Mouse (Mus musculus): ENCODE data around the gene Stk16.

Stk16 gene

DNA sequence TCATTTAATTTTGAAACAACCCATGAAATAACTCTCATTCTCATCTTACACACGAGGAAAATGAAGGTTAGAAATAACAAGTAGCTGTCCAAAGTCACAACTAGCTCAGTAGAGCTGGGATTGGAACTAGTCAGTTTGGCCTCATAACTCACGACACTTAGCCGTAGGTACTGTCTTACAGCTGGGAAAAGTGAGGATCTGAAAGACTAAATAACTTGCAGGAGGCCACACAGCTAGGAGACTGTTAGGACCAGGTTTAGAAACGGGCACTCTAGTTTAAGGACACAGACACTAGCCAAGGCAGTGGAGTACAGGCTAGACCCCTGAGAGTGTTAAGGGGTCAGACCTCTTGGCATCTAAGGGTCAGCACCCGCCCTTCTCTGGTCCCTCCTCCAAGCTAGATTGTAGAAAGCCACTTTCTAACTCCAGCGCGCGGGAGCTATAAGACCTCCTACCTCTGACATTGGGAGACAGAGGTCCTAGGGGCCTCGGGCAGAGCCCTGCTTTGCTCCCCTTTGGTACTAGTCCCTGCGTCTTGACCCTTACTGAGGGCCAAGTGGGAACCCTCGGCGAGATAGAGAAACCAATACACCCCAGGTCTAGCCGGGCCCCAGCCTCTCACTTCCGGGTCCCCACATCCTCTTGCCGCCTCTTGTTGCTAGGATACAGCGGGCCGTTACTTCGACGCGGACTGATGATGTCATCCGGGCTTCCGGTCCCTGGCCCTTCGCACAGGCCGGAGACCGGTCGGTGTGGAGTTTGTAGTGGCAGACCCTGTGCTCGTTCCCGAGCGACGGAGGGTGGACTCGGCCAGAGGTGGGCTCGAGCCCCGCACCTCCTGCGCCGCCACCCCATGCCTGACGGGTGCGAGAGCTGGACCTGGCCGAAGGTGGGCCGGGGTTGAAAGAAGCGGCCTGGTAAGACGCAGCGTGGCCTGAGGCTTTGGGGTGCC is at the start of gene Stk16, which contains the start of gene Glb1l:
Stk16 (plus strand) TSS at position 703 of the 952 bp plus-strand sequence.
Glb1l (minus strand) TSS at position 678 of the 952 bp plus-strand sequence.
- DNase-seq (ENCODE audit: extremely low read depth, low read depth, low spot score): no peak

DNA sequence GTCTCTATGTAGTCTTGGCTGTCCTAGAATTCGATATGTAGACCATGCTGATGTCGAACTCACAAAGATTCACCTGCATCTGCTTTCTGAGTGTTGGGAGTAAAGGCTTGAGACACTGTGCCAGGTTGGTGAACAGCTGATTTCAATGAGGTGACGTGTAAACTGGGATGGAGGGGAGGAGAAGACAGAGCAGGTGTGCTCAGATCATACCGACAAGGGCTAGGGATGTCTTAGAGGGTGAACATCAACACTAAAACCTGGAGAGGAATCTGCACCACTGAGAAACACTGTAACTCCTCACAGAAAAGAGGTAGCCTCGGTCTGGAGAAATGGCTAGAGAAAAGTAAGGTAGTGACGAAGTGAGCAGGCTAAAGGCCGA is 42.6 kb upstream of the Stk16 start:
- no peak for DNase-seq (ENCODE audit: extremely low read depth, low read depth, low spot score)

GRCm38 (mm10) chr1:75168472-75169464 is 41.9 kb upstream of the Stk16 start, which contains the start of gene Zfand2b:
TSS of gene Zfand2b (plus strand) at chr1:75168646.
- peak; percentile 72 for DNase-seq (ENCODE audit: extremely low read depth, low read depth, low spot score)

DNA sequence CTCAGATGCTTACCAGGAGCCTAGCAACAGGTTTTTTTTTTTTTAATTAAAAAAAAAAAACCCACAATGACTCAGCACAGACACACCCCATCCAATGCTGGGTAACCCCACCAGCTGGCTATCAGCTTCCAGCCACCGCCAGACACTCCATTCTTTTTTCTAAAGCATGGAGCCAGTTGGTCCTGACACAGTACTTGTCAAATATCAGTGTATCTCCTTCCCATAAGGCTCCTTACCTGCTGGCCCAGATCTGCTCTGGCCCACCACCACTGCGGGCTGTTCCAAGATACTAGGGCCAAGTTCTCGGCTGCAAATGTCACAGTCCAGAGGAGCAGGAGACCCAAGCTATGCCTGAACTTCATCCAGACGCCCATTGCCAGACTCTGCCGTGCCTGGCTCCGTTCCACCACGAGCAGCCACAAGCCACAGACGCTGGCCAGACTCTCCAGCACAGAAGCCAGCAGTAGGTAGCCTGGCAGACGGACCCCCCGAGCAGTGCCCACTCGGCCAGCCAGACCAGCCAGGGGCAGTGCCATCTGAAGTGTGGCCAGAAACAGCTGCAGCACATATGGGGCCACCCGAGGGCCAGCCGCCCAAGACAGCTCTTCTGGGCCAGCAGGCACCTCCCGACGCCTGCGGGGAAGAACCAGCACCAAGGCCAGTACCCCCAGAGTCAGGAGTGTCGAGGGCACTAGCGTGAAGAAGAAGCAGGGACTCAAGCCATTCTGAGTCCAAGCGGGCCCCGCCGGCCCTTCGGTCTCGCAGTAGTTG is 31.1 kb upstream of the Stk16 start:
- no peak for DNase-seq (ENCODE audit: extremely low read depth, low read depth, low spot score)

GRCm38 (mm10) chr1:75180105-75180590 is 30.5 kb upstream of the Stk16 start, which contains the start of gene Abcb6:
TSS of gene Abcb6 (minus strand) at chr1:75180392.
- no peak for DNase-seq (ENCODE audit: extremely low read depth, low read depth, low spot score)

- DNase-seq (ENCODE audit: extremely low read depth, low read depth, low spot score): no peak
Observed at GRCm38 (mm10) chr1:75180741-75181140, 29.9 kb upstream of the Stk16 start.

DNA sequence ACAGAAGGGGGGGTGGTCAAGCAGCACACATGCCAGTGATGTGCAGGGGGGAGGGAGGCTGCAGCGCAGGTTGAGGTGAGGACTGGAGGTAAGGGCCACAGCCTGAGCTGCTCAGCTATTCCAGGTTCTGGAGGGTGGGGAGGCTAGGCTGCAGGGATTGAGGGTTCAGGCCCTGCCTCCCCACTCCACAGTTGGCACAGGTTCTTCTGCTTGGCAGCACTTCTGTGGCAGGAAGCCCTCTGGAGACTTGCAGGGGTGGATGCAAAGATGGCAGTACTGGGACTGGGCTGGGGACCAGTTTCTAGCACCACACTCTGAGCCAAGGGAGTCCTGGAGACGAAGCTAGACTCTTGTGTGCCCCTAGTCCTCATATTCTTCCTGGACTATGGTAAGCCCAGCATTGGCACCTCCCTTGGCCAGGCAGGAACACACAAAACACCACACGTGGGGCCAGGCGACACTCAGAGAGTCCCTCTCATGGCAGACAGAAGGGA is 29.2 kb upstream of the Stk16 start:
- DNase-seq (ENCODE audit: extremely low read depth, low read depth, low spot score): no peak

GRCm38 (mm10) chr1:75182160-75182559 is 28.5 kb upstream of the Stk16 start:
- no peak for DNase-seq (ENCODE audit: extremely low read depth, low read depth, low spot score)

DNA sequence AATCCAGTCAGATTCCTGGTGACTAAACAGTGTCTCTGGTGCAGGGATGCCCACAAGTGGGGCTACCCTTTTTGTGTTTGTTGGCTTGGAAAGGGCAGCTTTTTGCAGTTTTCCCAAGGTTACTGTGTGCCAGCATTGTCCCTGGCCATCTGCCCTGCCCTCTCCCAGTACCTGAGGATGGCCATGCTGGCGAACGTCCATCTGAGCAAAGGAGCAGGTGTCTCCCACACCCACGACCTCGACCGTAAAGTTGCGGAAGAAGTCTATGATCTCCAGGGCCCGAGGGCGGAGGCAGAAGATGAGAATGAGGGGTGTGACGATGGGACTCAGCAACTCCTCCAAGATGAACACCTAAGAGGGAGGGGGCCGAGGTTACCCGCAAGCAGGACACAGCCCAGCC is 25.1 kb upstream of the Stk16 start:
- DNase-seq (ENCODE audit: extremely low read depth, low read depth, low spot score): no peak

GRCm38 (mm10) chr1:75187126-75187525 is 23.5 kb upstream of the Stk16 start:
- no peak for DNase-seq (ENCODE audit: extremely low read depth, low read depth, low spot score)

DNA sequence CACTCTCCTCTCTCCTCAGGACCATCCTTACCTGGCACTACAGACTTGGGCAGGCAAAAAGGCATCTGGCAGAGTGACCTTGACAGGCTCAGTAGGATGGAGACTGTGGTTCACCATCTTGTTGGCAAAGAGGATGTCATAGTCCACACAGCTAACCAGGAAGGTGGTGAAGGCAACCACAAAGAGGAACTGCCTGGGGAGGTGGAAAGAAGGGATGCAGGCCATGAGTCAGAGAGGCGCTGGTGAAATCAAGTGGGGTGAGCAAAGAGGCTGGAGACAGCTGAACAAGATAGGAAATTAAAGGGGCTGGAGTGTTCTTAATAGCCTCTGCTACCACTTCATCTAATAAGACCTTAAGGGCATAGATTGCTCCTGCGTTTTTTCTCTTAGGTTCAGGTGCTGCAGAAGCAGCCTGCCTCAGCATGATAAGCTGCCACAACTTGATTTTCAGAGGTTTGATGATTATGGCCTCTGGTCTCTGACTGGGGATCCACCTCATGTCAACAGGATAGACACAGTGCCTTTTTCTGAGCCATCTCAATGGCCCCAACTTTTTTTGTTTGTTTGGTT is 22.6 kb upstream of the Stk16 start:
- DNase-seq (ENCODE audit: extremely low read depth, low read depth, low spot score): no peak

- no peak for DNase-seq (ENCODE audit: extremely low read depth, low read depth, low spot score)
Observed at GRCm38 (mm10) chr1:75190577-75190976, 20.1 kb upstream of the Stk16 start.

DNA sequence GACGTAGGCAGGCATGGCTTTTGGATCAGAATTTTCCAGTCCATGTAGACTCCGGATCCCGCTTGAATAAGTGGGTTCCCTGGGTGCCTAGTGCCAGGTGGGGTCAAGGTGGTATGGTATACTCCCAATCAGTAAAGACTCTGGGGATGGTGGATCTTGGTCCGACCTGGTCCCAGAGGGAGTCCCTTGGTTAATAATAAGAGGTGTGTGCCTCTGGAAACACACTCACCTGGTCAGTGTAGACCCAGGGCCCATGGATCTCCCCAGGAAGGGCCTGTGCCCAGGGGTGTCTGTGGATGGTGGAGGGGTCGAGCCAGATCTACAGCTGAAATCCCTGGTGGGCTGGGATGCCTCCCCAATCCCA is 19.4 kb upstream of the Stk16 start:
- no peak for DNase-seq (ENCODE audit: extremely low read depth, low read depth, low spot score)

DNA sequence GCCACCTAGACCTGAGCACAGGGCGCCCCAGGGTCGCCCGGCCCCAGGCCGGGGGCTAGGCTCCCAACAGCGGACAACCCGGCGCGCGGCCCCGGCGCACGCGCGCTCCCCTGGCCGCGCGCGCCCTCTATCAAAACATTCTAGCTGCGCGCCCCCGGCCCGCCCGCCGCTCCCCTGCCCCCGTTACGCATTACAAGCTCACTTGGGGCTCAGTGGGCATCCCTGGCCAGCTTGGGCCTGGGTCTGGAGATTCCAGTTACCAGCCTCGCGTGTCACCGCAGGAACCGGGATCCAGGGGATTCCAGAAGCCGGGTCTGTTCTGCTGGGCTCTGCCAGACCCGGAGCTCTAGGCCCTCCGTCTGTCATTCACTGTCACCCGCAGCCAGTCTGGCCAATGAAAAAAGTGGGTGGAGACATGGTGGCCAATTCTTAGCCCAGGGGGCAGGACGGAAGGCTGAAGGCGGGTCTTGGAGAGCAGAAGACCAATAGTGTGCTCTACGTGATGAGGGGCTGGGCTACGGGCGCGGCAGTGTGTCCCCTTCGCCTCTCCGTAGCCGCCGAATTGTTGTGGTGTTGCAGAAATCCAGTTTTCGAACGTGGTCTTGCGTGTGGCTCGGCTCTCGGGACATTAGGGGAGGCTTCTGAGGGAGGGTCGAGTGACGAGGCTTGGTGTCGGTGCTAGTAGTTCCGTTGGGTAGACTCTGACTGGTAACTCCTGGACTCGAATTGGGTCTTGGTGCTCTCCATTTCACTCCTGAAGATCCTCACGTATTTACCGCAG is 18.8 kb upstream of the Stk16 start, which contains the start of the genes Ankzf1 and Atg9a:
Ankzf1 (plus strand) TSS at position 530 of the 781 bp plus-strand sequence.
Atg9a (minus strand) TSS at position 575 of the 781 bp plus-strand sequence.
- peak; percentile 97 for DNase-seq (ENCODE audit: extremely low read depth, low read depth, low spot score)

DNA sequence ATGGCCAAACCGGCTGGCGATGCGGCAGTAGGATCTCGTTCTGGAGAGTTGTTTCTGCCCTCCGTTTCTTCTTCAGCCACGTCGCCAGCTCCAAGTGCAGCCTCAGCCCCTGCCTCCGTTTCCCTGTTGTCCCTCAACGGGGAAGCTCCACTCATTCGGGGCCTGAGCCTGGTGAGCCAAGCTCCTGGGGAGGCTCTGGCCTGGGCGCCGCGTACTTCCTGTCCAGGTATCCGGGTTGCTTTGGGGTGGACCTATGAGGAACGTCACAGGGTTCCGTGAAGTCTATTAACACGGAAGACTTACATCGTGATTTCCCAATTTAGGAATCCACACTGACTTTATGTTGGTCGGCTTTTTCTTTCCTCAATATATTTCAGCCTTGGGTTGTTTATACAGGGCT is 18.2 kb upstream of the Stk16 start:
- no peak for DNase-seq (ENCODE audit: extremely low read depth, low read depth, low spot score)

DNA sequence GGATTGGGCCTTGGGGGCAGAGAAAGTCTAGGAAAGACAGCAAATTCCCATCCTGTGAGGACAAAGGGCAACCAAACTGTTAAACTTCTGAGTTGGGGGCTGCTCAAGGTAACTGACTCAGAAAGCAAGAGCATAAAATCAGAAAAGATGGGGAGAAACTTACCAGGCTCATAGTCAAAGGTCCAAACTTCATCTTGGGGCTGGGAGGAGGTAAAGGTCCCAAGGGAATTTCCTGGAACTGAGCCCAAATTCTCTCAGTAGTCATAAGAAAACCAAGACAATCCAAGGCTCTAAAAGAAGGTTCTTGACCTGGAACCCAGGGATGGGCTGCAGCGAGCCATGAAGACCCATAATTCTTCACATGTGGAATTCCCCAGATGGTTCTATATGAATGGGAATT is 9.4 kb upstream of the Stk16 start:
- no peak for DNase-seq (ENCODE audit: extremely low read depth, low read depth, low spot score)

DNA sequence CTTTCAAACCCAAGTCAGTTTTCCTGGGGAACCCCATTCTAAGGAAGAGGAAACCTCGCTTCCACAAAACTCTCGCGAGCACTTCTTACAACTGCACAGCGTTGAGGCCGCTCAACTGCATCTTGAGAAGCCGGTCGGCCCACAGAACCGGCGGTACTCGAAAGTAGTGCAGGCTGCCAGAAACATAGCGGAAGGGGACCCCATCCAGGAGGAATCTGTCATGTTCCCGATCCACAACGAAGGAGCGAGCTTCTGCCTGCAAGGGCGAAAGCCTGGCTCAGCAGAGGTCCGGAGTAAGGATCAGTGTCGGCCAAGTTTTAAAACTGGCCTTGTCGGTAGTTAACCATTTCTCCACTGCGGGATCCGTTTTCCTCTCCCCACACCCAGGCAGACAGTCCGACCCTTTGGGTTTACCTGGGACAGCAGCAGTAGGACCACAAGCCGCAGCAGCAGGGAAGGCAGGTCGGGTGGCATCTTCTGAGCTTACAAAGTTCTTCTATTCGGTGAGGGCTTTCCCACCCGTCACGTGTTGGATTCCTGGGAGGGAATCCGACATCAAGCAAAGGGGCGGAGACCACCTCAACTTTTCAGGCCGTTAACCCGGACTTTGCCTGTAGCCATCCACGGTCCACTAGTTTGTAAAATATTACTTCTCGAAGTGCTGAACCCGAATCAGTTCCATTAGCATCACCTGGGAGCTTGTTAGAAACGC is 1.5 kb upstream of the Stk16 start:
- no peak for DNase-seq (ENCODE audit: extremely low read depth, low read depth, low spot score)

- DNase-seq (ENCODE audit: extremely low read depth, low read depth, low spot score): no peak
Observed at GRCm38 (mm10) chr1:75211141-75211708, 587 bp downstream of the Stk16 start.

Measured in fat pad, adult 2 months (tissue).